Mouse (Mus musculus) midbrain, embryonic 15.5 days (tissue): ENCODE results near the gene Wdr35. TPM values are rescaled to one million over a fixed set of nuclear protein-coding genes. Genes with fewer than 3 reads are reported as not detected.
A peak's percentile ranks its signal among the peaks of the same experiment; 100 is the strongest.
"Not testable (repeated sequence)": the region's sequence is repeated elsewhere in the genome, so short reads cannot be mapped to it uniquely, and the experiment has no call there.

Experiments used
- ATAC-seq: fragments of 200-750 bp; cut with Nextera tagmentation; replicated peaks from 2 replicates; pipeline ENCODE4 v1.8.0; 2017; ENCODE audit warnings: moderate TSS enrichment
- H3K27ac ChIP-seq: fragments of 300-500 bp; sonication (generic); 2 replicates; pipeline ENCODE4 v1.5.1; 2015; ENCODE audit warnings: mild to moderate bottlenecking, inconsistent platforms
- H3K27me3 ChIP-seq: fragments of 300-500 bp; sonication (generic); replicated peaks from 2 replicates; pipeline ENCODE4 v1.6.1; 2015; ENCODE audit warnings: inconsistent platforms
- H3K36me3 ChIP-seq: fragments of 300-500 bp; sonication (generic); replicated peaks from 2 replicates; pipeline ENCODE4 v1.6.1; 2015; ENCODE audit warnings: inconsistent platforms
- H3K4me1 ChIP-seq: fragments of 300-500 bp; sonication (generic); 2 replicates; pipeline ENCODE4 v1.6.1; 2015; ENCODE audit warnings: inconsistent platforms
- H3K4me2 ChIP-seq: fragments of 300-500 bp; sonication (generic); 2 replicates; pipeline ENCODE4 v1.6.1; 2015; ENCODE audit warnings: inconsistent platforms, mild to moderate bottlenecking, moderate library complexity
- H3K4me3 ChIP-seq: fragments of 300-500 bp; sonication (generic); 2 replicates; pipeline ENCODE4 v1.5.1; 2015; ENCODE audit warnings: mild to moderate bottlenecking, inconsistent platforms
- H3K9ac ChIP-seq: fragments of 300-500 bp; sonication (generic); 2 replicates; pipeline ENCODE4 v1.6.1; 2015; ENCODE audit warnings: mild to moderate bottlenecking, inconsistent platforms
- H3K9me3 ChIP-seq: fragments of 300-500 bp; sonication (generic); 2 replicates; pipeline ENCODE4 v1.6.1; 2016; ENCODE audit warnings: inconsistent platforms
- WGBS: fragments of 180-500 bp; shearing (Covaris S2); methylation state at CpG from one replicate; pipeline ENCODE4 v1.1.7; 2015; ENCODE audit warnings: mixed read lengths; 5-methylcytosine and 5-hydroxymethylcytosine counted together
- polyA plus RNA-seq: library from polyadenylated mRNA; unstranded; fragments of >200 nt; fragmentation: Nextera tagmentation; extraction: Ambion mirVana; gene quantifications from 2 replicates; pipeline ENCODE4 v1.2.1, GENCODE M21; 2015

Wdr35 gene
- polyA plus RNA-seq, 1 experiment from 2014 or later = 23.1 TPM

DNA sequence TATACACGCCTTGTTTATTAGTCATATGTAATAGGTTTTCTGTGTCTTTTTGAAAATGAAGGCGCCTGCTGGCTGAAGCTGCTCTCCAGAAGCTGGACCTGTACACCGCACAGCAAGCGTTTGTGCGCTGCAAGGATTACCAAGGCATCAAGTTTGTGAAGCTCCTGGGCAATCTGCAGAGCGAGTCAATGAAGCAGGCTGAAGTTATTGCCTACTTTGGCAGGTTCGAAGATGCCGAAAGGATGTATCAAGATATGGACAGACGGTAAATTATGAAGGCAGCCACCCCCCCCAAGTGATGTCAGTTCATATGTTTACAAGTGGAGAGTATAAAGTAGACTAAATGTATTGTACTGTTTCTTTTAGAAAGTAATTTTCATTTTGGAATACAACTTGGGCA is 42.7 kb downstream of the Wdr35 start:
- H3K9me3 ChIP-seq = no peaks in the 10 kb centered on the region
- no peak overlapping the region for H3K4me2 ChIP-seq
- H3K4me1 ChIP-seq = no peaks in the 10 kb centered on the region
- 94% methylated on average over 9 of the region's 9 CpGs for WGBS
- peaks cover 12% of the 10 kb centered on the region; the same call in 1 of the 2 replicates for H3K36me3 ChIP-seq
- H3K9ac ChIP-seq = no peak overlapping the region
- no peak for ATAC-seq
- no peak overlapping the region for H3K27ac ChIP-seq
- no peak overlapping the region for H3K4me3 ChIP-seq
- H3K27me3 ChIP-seq = no peaks in the 10 kb centered on the region

DNA sequence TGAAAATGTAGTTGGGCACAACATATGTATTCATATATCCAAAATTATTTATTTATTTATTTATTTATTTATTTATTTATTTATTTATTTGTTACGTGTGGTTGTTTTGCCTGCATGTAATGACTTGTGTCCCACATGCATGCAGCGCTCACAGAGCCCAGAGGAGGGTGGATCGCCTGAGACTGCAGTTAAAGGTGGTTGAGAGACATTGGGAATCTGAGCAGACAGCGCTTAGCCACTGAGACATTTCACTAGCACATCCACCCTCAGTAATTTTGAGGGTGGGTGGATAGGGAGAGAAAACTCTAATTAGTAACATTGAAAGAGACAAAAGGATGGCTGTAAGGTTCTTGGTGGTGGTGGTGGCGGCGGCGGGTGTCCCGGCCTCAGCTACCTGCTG is 46.7 kb downstream of the Wdr35 start:
- H3K9ac ChIP-seq = no peak overlapping the region
- no peaks in the 10 kb centered on the region for H3K27me3 ChIP-seq
- WGBS = 95% methylated on average over 8 of the region's 8 CpGs
- H3K4me1 ChIP-seq = no peaks in the 10 kb centered on the region
- H3K36me3 ChIP-seq = peaks cover 6% of the 10 kb centered on the region; the same call in 1 of the 2 replicates
- H3K4me3 ChIP-seq = no peak overlapping the region
- H3K27ac ChIP-seq = no peak overlapping the region
- ATAC-seq = no peak
- H3K9me3 ChIP-seq = no peaks in the 10 kb centered on the region
- no peak overlapping the region for H3K4me2 ChIP-seq

DNA sequence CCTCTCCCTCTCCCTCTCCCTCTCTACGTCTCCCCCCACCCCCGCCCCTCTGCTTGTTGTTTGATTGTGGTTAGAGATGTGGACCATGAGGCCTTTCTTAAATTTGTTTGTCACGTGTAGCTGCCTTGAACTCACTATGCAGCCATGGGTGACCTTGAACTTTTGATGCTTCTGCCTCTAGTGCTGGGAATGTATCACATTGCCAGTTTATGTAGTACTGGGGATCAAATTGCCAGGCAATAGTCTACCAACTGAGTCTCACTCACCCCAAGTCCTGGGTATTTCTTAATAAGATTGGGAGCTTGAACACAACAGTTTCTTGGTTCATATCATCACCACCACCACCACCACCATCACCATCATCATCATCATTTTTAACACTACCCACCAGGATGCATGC is 47.3 kb downstream of the Wdr35 start:
- peaks cover 6% of the 10 kb centered on the region; the same call in 1 of the 2 replicates for H3K36me3 ChIP-seq
- no peak overlapping the region for H3K4me2 ChIP-seq
- no peak overlapping the region for H3K9ac ChIP-seq
- no peak overlapping the region for H3K4me3 ChIP-seq
- ATAC-seq = no peak
- no peaks in the 10 kb centered on the region for H3K4me1 ChIP-seq
- H3K27ac ChIP-seq = no peak overlapping the region
- no peaks in the 10 kb centered on the region for H3K27me3 ChIP-seq
- no peaks in the 10 kb centered on the region for H3K9me3 ChIP-seq
- WGBS = 74% methylated on average over 3 of the region's 3 CpGs

DNA sequence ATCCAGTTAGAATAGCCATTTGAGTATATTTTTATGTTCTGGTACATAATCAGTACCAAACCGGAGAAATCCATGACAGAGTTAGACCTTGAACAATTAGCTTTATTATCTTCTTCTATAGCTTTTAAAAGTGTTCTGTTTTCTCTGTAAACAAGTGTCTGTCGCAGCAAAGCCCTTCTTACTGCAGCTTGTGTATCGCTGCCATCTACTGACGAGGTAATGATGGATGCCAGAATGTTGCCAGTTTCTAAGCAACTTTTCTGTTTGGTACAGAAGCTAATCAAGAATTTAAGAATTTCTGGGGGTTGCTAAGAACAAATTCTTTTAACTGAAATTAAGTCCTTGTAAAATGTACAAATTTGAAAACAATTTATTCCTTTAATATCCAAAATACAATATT is 49.3 kb downstream of the Wdr35 start:
- Histone ChIP-seq H3K27me3 (no peaks in the 10 kb centered on the region), H3K4me3 (no peak overlapping the region), H3K36me3 (peaks cover 4% of the 10 kb centered on the region; the same call in 1 of the 2 replicates), H3K9ac (no peak overlapping the region), H3K4me2 (no peak overlapping the region), H3K9me3 (no peaks in the 10 kb centered on the region), H3K4me1 (no peaks in the 10 kb centered on the region), H3K27ac (no peak overlapping the region)
- no peak for ATAC-seq
- WGBS = 73% methylated on average over 4 of the region's 4 CpGs

DNA sequence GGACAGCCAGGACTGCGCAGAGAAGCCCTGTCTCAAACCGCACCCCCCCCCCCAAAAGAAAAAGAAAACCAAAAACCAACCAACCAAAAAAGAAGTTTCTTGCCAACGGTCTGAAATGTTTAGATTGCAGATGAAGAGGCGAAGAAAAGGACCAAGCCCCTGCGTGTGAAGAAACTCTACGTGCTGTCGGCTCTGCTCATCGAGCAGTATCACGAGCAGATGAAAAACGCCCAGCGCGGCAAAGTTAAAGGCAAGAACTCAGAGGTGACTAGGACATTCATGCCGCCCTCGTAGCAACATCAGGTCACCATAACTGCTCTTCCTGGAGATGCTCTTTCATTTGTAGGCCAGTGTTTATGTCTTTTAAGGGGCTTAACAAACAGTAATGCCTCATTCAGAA is 50.4 kb downstream of the Wdr35 start:
- no peak overlapping the region for H3K4me3 ChIP-seq
- no peaks in the 10 kb centered on the region for H3K9me3 ChIP-seq
- H3K27ac ChIP-seq = no peak overlapping the region
- H3K36me3 ChIP-seq = peaks cover 3% of the 10 kb centered on the region; the same call in 1 of the 2 replicates
- H3K27me3 ChIP-seq = no peaks in the 10 kb centered on the region
- no peak overlapping the region for H3K4me2 ChIP-seq
- H3K4me1 ChIP-seq = no peaks in the 10 kb centered on the region
- ATAC-seq = no peak
- 95% methylated on average over 14 of the region's 14 CpGs for WGBS
- H3K9ac ChIP-seq = no peak overlapping the region

DNA sequence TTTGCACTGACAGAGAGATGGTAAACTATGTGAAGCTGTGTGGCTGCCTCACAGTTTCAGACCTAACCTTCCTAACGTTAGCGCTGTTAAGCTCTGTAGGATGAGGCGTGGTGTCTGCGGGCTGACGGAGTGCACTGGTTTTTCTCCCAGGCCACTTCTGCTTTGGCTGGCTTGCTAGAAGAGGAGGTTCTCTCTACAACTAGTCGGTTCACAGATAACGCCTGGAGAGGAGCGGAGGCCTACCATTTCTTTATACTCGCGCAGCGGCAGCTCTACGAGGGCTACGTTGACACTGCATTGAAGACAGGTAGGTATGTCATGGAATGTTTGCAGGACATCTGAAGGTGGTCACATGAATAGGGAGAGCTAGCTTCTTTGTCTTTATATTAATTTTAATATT is 51.0 kb downstream of the Wdr35 start:
- H3K9me3 ChIP-seq = no peaks in the 10 kb centered on the region
- no peak overlapping the region for H3K27ac ChIP-seq
- no peak overlapping the region for H3K4me2 ChIP-seq
- no peak overlapping the region for H3K9ac ChIP-seq
- H3K36me3 ChIP-seq = peaks cover 3% of the 10 kb centered on the region; the same call in 1 of the 2 replicates
- 89% methylated on average over 13 of the region's 13 CpGs for WGBS
- ATAC-seq = no peak
- H3K4me3 ChIP-seq = no peak overlapping the region
- no peaks in the 10 kb centered on the region for H3K27me3 ChIP-seq
- no peaks in the 10 kb centered on the region for H3K4me1 ChIP-seq

DNA sequence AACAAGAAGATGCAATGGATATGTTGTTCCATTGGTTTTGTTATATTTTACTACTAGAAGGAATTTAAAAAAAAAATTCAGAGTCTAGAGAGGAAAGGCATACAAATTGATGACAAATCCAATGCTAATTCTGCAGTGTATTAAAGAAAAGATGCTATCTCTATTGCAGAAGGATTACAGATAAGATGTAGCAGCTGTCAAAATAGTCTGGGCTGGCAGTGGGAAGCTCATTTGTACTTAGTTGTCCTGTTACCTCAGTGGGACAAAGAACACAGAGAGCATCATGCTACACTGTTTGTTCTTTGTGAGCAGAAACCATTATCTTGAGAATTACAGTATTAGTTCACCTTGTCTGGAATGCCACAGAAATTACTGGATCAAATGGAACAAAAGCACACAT is 53.2 kb downstream of the Wdr35 start:
- Histone ChIP-seq H3K4me2 (no peak overlapping the region), H3K27me3 (no peaks in the 10 kb centered on the region), H3K36me3 (peaks cover 3% of the 10 kb centered on the region; the same call in 1 of the 2 replicates), H3K4me3 (no peak overlapping the region), H3K27ac (no peak overlapping the region), H3K4me1 (peaks cover 7% of the 10 kb centered on the region; the same call in 1 of the 2 replicates), H3K9me3 (no peaks in the 10 kb centered on the region), H3K9ac (no peak overlapping the region)
- no peak for ATAC-seq

DNA sequence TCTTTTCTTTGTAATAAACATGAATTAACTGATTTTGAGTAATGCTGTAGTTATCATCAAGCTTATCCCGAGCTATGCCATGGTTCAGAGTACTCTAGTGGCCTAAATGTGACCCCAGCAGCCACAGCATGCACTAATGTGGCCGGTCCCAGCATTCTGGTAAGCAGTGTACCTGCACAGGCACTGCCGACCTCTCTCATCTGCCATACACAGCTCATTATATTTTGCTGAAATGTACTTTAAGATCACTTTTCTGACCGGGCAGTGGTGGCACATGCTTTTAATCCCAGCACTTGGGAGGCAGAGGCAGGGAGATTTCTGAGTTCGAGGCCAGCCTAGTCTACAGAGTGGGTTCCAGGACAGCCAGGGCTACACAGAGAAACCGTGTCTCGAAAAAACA is 55.1 kb downstream of the Wdr35 start:
- H3K4me1 ChIP-seq, H3K9me3 ChIP-seq, H3K4me2 ChIP-seq, H3K36me3 ChIP-seq, H3K27me3 ChIP-seq, H3K27ac ChIP-seq, H3K9ac ChIP-seq, ATAC-seq, H3K4me3 ChIP-seq: not testable (repeated sequence)
- WGBS = 90% methylated on average over 7 of the region's 7 CpGs

DNA sequence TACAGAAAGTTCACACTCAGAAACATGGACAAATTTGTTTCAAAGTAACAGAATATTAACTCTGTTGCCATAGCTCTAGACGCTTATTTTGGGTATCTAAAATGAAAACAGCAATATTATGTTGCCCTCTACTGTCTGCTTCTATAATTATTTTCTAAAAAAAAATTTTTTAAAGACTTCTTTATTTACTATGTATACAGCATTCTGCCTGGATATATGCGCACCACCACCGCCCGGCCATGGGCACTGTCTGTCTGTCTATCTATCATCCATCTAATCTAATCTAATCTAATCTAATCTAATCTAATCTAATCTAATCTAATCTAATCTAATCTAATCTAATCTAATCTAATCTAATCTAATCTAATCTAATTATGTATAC is 55.8 kb downstream of the Wdr35 start:
- peaks cover 7% of the 10 kb centered on the region; the same call in 1 of the 2 replicates for H3K4me1 ChIP-seq

DNA sequence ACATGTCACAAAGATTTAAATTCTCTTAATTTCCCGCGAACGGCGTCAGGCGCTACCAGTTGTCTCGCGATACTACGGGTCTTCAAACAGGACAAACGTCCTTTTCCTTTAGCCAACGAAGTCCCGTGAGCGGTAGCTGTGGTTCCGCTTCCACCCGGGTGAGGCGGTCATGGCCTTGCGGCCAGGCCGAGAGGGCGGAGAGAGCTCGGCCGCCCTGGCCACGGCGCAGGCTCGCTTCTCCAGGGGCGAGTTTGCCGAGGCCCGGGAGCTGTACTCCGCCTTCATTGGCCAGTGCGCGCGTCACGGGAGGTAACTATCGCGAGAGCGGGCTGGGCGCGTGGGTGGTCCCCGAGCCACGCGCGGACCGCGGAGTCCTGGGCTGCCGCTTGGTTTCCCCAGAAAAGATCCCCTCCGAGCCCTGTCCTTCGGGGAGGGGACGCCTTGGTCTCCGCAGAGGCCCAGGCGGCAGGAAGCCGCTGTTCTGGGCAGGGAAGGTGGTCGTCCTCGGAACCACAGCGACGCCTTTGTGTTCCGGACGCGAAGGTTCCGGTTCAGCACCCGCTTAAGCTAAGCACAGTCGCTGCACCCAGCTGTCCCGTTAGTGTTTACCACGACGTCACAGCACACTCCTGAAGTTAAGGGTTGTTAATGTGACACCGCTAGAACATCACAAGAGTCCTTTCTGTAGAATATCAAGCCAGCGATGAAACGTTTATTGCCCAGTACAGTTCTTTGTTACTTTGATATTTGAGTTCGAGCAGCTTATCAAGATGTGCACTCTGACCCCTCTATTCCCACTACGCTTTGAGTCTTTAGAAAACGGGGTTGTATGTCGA is 56.4 kb downstream of the Wdr35 start, which contains the start of gene Ttc32:
TSS of gene Ttc32 (plus strand) at position 110 of the 836 bp plus-strand sequence.
- peak within 1 kb of the TSS; percentile 76 for H3K4me2 ChIP-seq
- under 1% methylated on average over 69 of the region's 69 CpGs for WGBS
- peaks cover 7% of the 10 kb centered on the region; the same call in 1 of the 2 replicates for H3K4me1 ChIP-seq
- no peaks in the 10 kb centered on the region for H3K9me3 ChIP-seq
- H3K36me3 ChIP-seq = 0 out of 2 replicates have a peak, but pooled peaks cover 3% of the 10 kb centered on the region
- H3K27ac ChIP-seq = peak within 1 kb of the TSS; percentile 94
- H3K9ac ChIP-seq = peak within 1 kb of the TSS; percentile 91
- H3K4me3 ChIP-seq = peak within 1 kb of the TSS; percentile 47
- no peaks in the 10 kb centered on the region for H3K27me3 ChIP-seq
- ATAC-seq = peak; percentile 98

More for the DNA sequence above, 55.8 kb downstream of the Wdr35 start:
- peak overlapping the region; percentile 91; the same call in 1 of the 2 replicates for H3K9ac ChIP-seq
- no peaks in the 10 kb centered on the region for H3K27me3 ChIP-seq
- 65% methylated on average over 4 of the region's 4 CpGs for WGBS
- peak overlapping the region; percentile 47 for H3K4me3 ChIP-seq
- H3K9me3 ChIP-seq = no peaks in the 10 kb centered on the region
- H3K36me3 ChIP-seq = peaks cover 3% of the 10 kb centered on the region; the same call in 1 of the 2 replicates
- ATAC-seq = peak; percentile 65
- H3K27ac ChIP-seq = peak overlapping the region; percentile 94
- H3K4me2 ChIP-seq = peak overlapping the region; percentile 76

DNA sequence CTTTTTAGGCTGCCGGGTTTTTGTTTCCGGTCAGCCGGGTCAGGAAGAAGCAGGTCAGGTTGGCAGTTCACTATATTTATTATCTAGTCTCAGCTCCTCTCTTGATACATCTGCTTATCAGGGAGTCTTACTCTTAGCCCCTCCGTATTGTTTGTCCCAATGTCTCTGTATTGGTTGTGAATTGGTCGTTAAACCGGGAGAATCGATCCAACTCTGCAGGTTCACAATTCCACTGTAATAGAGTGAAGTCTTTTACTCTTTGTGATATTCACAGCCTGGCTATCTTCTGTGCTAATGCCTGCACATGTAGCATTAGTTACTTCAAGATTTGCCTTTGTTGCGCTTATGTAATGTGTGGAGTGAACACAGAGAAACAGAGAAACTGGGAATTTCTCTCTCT is 57.5 kb downstream of the Wdr35 start:
- Histone ChIP-seq H3K9ac (peak overlapping the region; percentile 91), H3K4me3 (peak overlapping the region; percentile 47), H3K9me3 (no peaks in the 10 kb centered on the region), H3K4me2 (peak overlapping the region; percentile 76), H3K27ac (no peak overlapping the region), H3K4me1 (peaks cover 7% of the 10 kb centered on the region; the same call in 1 of the 2 replicates), H3K27me3 (no peaks in the 10 kb centered on the region), H3K36me3 (0 out of 2 replicates have a peak, but pooled peaks cover 3% of the 10 kb centered on the region)
- 68% methylated on average over 8 of the region's 8 CpGs for WGBS
- ATAC-seq = no peak

DNA sequence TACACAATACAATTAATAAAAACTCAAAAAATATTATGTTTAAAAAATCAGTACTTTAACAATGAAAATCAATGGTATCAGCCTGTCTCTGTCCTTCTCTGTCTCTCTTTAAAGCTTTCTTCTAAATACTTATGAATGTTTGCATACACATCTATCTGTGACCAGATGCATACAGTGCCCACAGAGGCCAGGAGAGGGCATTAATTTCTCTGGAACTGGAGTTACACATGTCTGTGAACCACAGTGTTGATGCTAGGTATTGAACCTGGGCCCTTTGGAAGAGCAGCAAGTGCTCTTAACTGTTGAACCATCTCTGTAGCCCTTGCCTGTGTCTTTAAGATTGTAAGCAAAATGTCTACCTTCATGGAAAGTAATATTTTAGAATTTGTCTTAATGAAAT is 59.4 kb downstream of the Wdr35 start:
- Histone ChIP-seq H3K4me3 (no peak overlapping the region), H3K9me3 (no peaks in the 10 kb centered on the region), H3K36me3 (0 out of 2 replicates have a peak, but pooled peaks cover under 1% of the 10 kb centered on the region), H3K4me1 (peaks cover 7% of the 10 kb centered on the region; the same call in 1 of the 2 replicates), H3K27ac (no peak overlapping the region), H3K9ac (no peak overlapping the region), H3K27me3 (no peaks in the 10 kb centered on the region), H3K4me2 (no peak overlapping the region)
- ATAC-seq = no peak
